Mouse (Mus musculus) bone marrow macrophage, adult 2 months (primary cell): Measurements from ENCODE around the gene Dmbx1.

Source experiments
- CTCF ChIP-seq: IDR thresholded peaks from 2 replicates; pipeline ENCODE4 v1.5.1; 2012; ENCODE audit warnings: low read depth, mild to moderate bottlenecking, low read length, moderate library complexity
- POLR2A ChIP-seq: IDR thresholded peaks from 2 replicates; pipeline ENCODE4 v1.6.1; 2012; ENCODE audit warnings: mild to moderate bottlenecking, low read depth, low read length, borderline replicate concordance

DNA sequence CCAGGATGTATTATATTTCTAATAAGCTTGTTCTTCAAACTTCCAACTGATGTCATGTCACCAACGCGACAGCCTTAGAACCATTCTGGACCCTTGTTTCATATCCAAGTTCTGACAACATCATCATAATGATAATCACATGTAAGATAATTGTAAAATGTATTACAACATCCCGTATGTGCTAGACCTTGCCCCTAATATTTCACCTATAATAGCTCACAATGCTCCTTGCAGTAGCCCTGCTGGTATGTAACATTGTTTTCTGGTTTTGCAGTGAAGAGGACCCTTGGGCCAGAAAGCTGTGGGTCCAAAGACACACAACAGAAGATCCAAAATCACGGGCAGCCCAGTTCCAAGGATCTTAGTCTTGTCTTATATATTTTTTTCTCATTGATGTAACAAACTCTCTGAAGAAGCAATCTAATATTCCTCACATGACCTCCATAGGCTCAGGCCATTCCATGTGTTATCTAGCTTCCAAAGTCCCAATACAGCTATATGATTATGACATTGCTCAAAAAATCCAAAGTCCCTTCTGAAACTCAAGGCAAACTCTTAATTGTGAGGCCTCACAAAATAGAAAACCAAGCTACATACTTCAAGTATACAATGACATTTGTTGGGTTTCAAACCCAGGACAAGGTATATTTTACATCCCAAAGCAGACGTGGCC is 48.3 kb upstream of the Dmbx1 start:
- TF ChIP-seq POLR2A (no peak), CTCF (no peak)
